Mouse (Mus musculus): ENCODE measurements around the gene Upp2.

DNA sequence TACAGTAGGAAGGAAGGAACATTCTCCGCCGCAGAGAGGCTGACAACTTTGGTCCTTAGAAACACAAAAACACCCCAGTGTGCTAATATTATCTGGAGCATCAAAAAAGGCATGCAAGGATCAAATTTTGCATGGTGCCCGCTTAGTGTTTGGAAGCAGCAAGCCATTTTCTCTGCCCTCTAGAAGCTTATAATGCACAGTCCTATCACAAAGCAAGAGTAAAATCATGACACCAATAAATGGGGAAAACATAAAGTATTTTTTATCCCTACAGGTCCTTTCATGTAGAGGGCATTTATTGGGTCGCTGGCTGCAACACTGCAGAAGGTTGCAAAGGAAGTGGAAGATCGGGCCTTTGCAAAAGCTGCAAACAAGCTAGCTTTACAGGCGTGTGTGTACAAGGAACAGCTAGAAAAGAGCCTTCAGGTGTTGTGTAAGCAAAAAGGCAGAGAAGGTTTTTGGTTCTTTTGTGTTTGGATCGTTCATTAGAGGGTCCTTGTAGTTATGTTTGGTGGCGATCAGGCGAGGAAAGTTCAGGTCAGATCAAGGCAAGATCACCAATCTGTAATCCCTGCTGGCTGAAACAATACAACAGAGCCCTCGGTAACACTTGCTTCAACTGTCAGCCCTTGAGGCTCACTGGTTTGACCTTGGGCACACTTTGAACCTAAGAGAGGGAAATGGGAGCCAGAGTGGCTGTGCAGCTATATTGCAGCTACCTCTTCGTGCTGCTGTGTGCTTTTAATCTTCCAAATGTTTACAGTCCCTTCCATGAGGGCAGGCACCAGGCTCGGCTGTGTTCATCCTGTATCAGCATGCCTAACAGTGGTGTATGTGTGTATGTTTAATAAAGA is 995 bp downstream of the Upp2 start:
- TF ChIP-seq CHD2 (IDR thresholded peaks at IDR 0.05; ENCODE audit: low read depth, low read length) (no peak), HCFC1 (IDR thresholded peaks at IDR 0.05; ENCODE audit: borderline replicate concordance, insufficient read depth, low read length) (no peak), ZC3H11A (IDR thresholded peaks at IDR 0.05; ENCODE audit: borderline replicate concordance, low read depth, low read length) (no peak)
